Mouse (Mus musculus) midbrain, embryonic 15.5 days (tissue): ENCODE results near the gene B3gntl1. TPM values are rescaled to one million over a fixed set of nuclear protein-coding genes. Genes with fewer than 3 reads are reported as not detected.

Source experiments
- ATAC-seq: fragments of 200-750 bp; cut with Nextera tagmentation; replicated peaks from 2 replicates; pipeline ENCODE4 v1.8.0; 2017; ENCODE audit warnings: moderate TSS enrichment
- H3K27ac ChIP-seq: fragments of 300-500 bp; sonication (generic); 2 replicates; pipeline ENCODE4 v1.5.1; 2015; ENCODE audit warnings: mild to moderate bottlenecking, inconsistent platforms
- H3K27me3 ChIP-seq: fragments of 300-500 bp; sonication (generic); replicated peaks from 2 replicates; pipeline ENCODE4 v1.6.1; 2015; ENCODE audit warnings: inconsistent platforms
- H3K36me3 ChIP-seq: fragments of 300-500 bp; sonication (generic); replicated peaks from 2 replicates; pipeline ENCODE4 v1.6.1; 2015; ENCODE audit warnings: inconsistent platforms
- H3K4me1 ChIP-seq: fragments of 300-500 bp; sonication (generic); 2 replicates; pipeline ENCODE4 v1.6.1; 2015; ENCODE audit warnings: inconsistent platforms
- H3K4me2 ChIP-seq: fragments of 300-500 bp; sonication (generic); 2 replicates; pipeline ENCODE4 v1.6.1; 2015; ENCODE audit warnings: inconsistent platforms, mild to moderate bottlenecking, moderate library complexity
- H3K4me3 ChIP-seq: fragments of 300-500 bp; sonication (generic); 2 replicates; pipeline ENCODE4 v1.5.1; 2015; ENCODE audit warnings: mild to moderate bottlenecking, inconsistent platforms
- H3K9ac ChIP-seq: fragments of 300-500 bp; sonication (generic); 2 replicates; pipeline ENCODE4 v1.6.1; 2015; ENCODE audit warnings: mild to moderate bottlenecking, inconsistent platforms
- H3K9me3 ChIP-seq: fragments of 300-500 bp; sonication (generic); 2 replicates; pipeline ENCODE4 v1.6.1; 2016; ENCODE audit warnings: inconsistent platforms
- WGBS: fragments of 180-500 bp; shearing (Covaris S2); methylation state at CpG from one replicate; pipeline ENCODE4 v1.1.7; 2015; ENCODE audit warnings: mixed read lengths; 5-methylcytosine and 5-hydroxymethylcytosine counted together
- polyA plus RNA-seq: library from polyadenylated mRNA; unstranded; fragments of >200 nt; fragmentation: Nextera tagmentation; extraction: Ambion mirVana; gene quantifications from 2 replicates; pipeline ENCODE4 v1.2.1, GENCODE M21; 2015

The B3gntl1 gene
- polyA plus RNA-seq, 1 experiment from 2014 or later = 7.3 TPM

- Histone ChIP-seq H3K27ac (no peak overlapping the region), H3K36me3 (no peaks in the 10 kb centered on the region), H3K4me2 (no peak overlapping the region), H3K27me3 (no peaks in the 10 kb centered on the region), H3K4me1 (no peaks in the 10 kb centered on the region), H3K9ac (no peak overlapping the region), H3K4me3 (no peak overlapping the region), H3K9me3 (no peaks in the 10 kb centered on the region)
- no peak for ATAC-seq
- WGBS = 97% methylated on average over 6 of the region's 6 CpGs
Observed at GRCm38 (mm10) chr11:121629529-121629928, 43.4 kb downstream of the B3gntl1 start.

- Histone ChIP-seq H3K4me2 (no peak overlapping the region), H3K27me3 (no peaks in the 10 kb centered on the region), H3K4me3 (no peak overlapping the region), H3K9me3 (no peaks in the 10 kb centered on the region), H3K4me1 (no peaks in the 10 kb centered on the region), H3K9ac (no peak overlapping the region), H3K36me3 (no peaks in the 10 kb centered on the region), H3K27ac (no peak overlapping the region)
- ATAC-seq = no peak
- WGBS = 89% methylated on average over 5 of the region's 5 CpGs
Observed at GRCm38 (mm10) chr11:121627521-121627920, 45.4 kb downstream of the B3gntl1 start.

GRCm38 (mm10) chr11:121625007-121625406 lies 47.9 kb downstream of the B3gntl1 start:
- Histone ChIP-seq H3K9ac (no peak overlapping the region), H3K9me3 (no peaks in the 10 kb centered on the region), H3K27ac (no peak overlapping the region), H3K36me3 (0 out of 2 replicates have a peak, but pooled peaks cover 8% of the 10 kb centered on the region), H3K4me3 (no peak overlapping the region), H3K4me2 (no peak overlapping the region), H3K27me3 (no peaks in the 10 kb centered on the region), H3K4me1 (no peaks in the 10 kb centered on the region)
- ATAC-seq = no peak
- WGBS = 91% methylated on average over 4 of the region's 4 CpGs

- H3K9me3 ChIP-seq = no peaks in the 10 kb centered on the region
- no peak overlapping the region for H3K4me3 ChIP-seq
- no peak overlapping the region for H3K9ac ChIP-seq
- H3K36me3 ChIP-seq = peaks cover 48% of the 10 kb centered on the region
- no peak overlapping the region for H3K27ac ChIP-seq
- WGBS = 100% methylated on average over 1 of the region's 1 CpGs
- H3K27me3 ChIP-seq = no peaks in the 10 kb centered on the region
- no peak overlapping the region for H3K4me2 ChIP-seq
- ATAC-seq = no peak
- no peaks in the 10 kb centered on the region for H3K4me1 ChIP-seq
Observed at GRCm38 (mm10) chr11:121617371-121617770, 55.6 kb downstream of the B3gntl1 start.

GRCm38 (mm10) chr11:121616501-121616900 lies 56.5 kb downstream of the B3gntl1 start:
- H3K4me3 ChIP-seq = no peak overlapping the region
- no peak for ATAC-seq
- H3K27ac ChIP-seq = no peak overlapping the region
- H3K9ac ChIP-seq = no peak overlapping the region
- peaks cover 50% of the 10 kb centered on the region for H3K36me3 ChIP-seq
- H3K4me2 ChIP-seq = no peak overlapping the region
- no peaks in the 10 kb centered on the region for H3K9me3 ChIP-seq
- no peaks in the 10 kb centered on the region for H3K27me3 ChIP-seq
- no peaks in the 10 kb centered on the region for H3K4me1 ChIP-seq

GRCm38 (mm10) chr11:121615961-121616485 lies 56.9 kb downstream of the B3gntl1 start:
- Histone ChIP-seq H3K4me3 (no peak overlapping the region), H3K9ac (no peak overlapping the region), H3K27ac (no peak overlapping the region), H3K9me3 (no peaks in the 10 kb centered on the region), H3K27me3 (no peaks in the 10 kb centered on the region), H3K36me3 (peaks cover 55% of the 10 kb centered on the region), H3K4me2 (no peak overlapping the region), H3K4me1 (no peaks in the 10 kb centered on the region)
- 90% methylated on average over 3 of the region's 3 CpGs for WGBS
- ATAC-seq = no peak

GRCm38 (mm10) chr11:121610976-121611375 lies 62.0 kb downstream of the B3gntl1 start:
- no peak overlapping the region for H3K4me3 ChIP-seq
- H3K27me3 ChIP-seq = no peaks in the 10 kb centered on the region
- no peak overlapping the region for H3K9ac ChIP-seq
- H3K4me2 ChIP-seq = no peak overlapping the region
- no peak overlapping the region for H3K27ac ChIP-seq
- H3K36me3 ChIP-seq = peaks cover 41% of the 10 kb centered on the region
- ATAC-seq = no peak
- H3K4me1 ChIP-seq = no peaks in the 10 kb centered on the region
- no peaks in the 10 kb centered on the region for H3K9me3 ChIP-seq

GRCm38 (mm10) chr11:121605604-121606003 lies 67.3 kb downstream of the B3gntl1 start:
- H3K4me2 ChIP-seq = no peak overlapping the region
- H3K27me3 ChIP-seq = no peaks in the 10 kb centered on the region
- no peaks in the 10 kb centered on the region for H3K4me1 ChIP-seq
- ATAC-seq = no peak
- H3K36me3 ChIP-seq = peaks cover 42% of the 10 kb centered on the region
- 95% methylated on average over 6 of the region's 6 CpGs for WGBS
- H3K9ac ChIP-seq = no peak overlapping the region
- no peak overlapping the region for H3K27ac ChIP-seq
- H3K9me3 ChIP-seq = no peaks in the 10 kb centered on the region
- no peak overlapping the region for H3K4me3 ChIP-seq

- peaks cover 33% of the 10 kb centered on the region; the same call in 1 of the 2 replicates for H3K36me3 ChIP-seq
Observed at GRCm38 (mm10) chr11:121601422-121601821, 71.5 kb downstream of the B3gntl1 start.

GRCm38 (mm10) chr11:121597254-121597653 lies 75.7 kb downstream of the B3gntl1 start:
- H3K36me3 ChIP-seq = peaks cover 32% of the 10 kb centered on the region; the same call in 1 of the 2 replicates

More at GRCm38 (mm10) chr11:121601422-121601821, 71.5 kb downstream of the B3gntl1 start:
- H3K27me3 ChIP-seq = no peaks in the 10 kb centered on the region
- WGBS = 74% methylated on average over 3 of the region's 3 CpGs
- no peaks in the 10 kb centered on the region for H3K4me1 ChIP-seq
- H3K27ac ChIP-seq = no peak overlapping the region
- no peak overlapping the region for H3K4me2 ChIP-seq
- no peak overlapping the region for H3K9ac ChIP-seq
- no peaks in the 10 kb centered on the region for H3K9me3 ChIP-seq
- H3K4me3 ChIP-seq = no peak overlapping the region
- no peak for ATAC-seq

GRCm38 (mm10) chr11:121581856-121582255 lies 91.1 kb downstream of the B3gntl1 start:
- no peaks in the 10 kb centered on the region for H3K9me3 ChIP-seq
- no peak for ATAC-seq
- no peaks in the 10 kb centered on the region for H3K4me1 ChIP-seq
- no peak overlapping the region for H3K4me2 ChIP-seq
- no peak overlapping the region for H3K9ac ChIP-seq
- no peaks in the 10 kb centered on the region for H3K27me3 ChIP-seq
- 0 out of 2 replicates have a peak, but pooled peaks cover 3% of the 10 kb centered on the region for H3K36me3 ChIP-seq
- no peak overlapping the region for H3K27ac ChIP-seq
- no peak overlapping the region for H3K4me3 ChIP-seq

More at GRCm38 (mm10) chr11:121597254-121597653, 75.7 kb downstream of the B3gntl1 start:
- Histone ChIP-seq H3K27ac (no peak overlapping the region), H3K4me2 (no peak overlapping the region), H3K27me3 (no peaks in the 10 kb centered on the region), H3K9ac (no peak overlapping the region), H3K4me1 (no peaks in the 10 kb centered on the region), H3K4me3 (no peak overlapping the region), H3K9me3 (no peaks in the 10 kb centered on the region)
- 89% methylated on average over 6 of the region's 6 CpGs for WGBS
- no peak for ATAC-seq
